16 mouse cellular contexts compared by ENCODE assay signal in the genomic region with DNA sequence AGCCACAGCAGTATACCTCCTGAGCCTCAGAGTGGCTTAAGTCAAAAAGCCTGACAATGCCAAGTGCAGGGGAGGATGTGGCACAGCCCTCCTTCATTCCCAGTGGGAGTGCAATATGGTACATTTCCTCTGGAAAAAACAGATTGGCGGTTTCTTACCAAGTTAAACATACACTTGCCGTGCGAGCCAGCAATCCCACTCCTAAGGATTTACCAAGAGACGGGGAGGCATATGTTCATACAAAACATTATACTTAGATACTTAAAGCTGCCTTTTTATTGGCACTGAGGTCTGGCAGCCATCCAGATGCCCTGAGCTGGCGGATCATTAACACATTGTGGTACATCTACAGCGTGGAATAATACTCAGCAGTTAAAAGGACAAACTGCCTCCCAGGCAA. TPM values are rescaled to one million over a fixed set of nuclear protein-coding genes. Genes with fewer than 3 reads are reported as not detected.
DNase-seq lines count a peak whose midpoint lies in the region; ATAC-seq lines count a peak whose summit lies in the region.
"Had no signal": no experiment of that assay in that cellular context is flagged by ENCODE, and none has a peak within 500 bp of the region (broad histone marks: within the 10 kb centered on the region; RNA-seq: fewer than 3 reads in every experiment).

No protein-coding gene starts in this region.

- DNase-seq in left cerebral cortex, adult 11 months (ENCODE audit: low spot score), result peak; percentile 19
- no peak for DNase-seq in left cerebral cortex, postnatal 4 days
- peak; percentile 60 for DNase-seq in layer of hippocampus, adult 9-11 months
- DNase-seq in right cerebral cortex, adult 18-20 months, result peak; percentile 70
- no peak for DNase-seq in thymus, postnatal 4 days
- no peak for DNase-seq in thymus, postnatal 14 days
- DNase-seq: cerebellum, adult 9-10 months; heart, adult 2 months; heart, postnatal 10 days; kidney, adult 2 months; liver, postnatal 0 days; midbrain, embryonic 14.5 days; spleen, adult 18-20 months had no signal

- intact Hi-C loops in left cerebral cortex, postnatal 4 days (cut with DNase I), result no loop called here

- no peak for ATAC-seq in CD4-positive, CD25-positive, alpha-beta regulatory T cell, adult 4 months
- ATAC-seq: activated CD4-positive, CD25-positive, alpha-beta regulatory T cell, adult 4 months; forebrain, embryonic 15.5 days; liver, postnatal 0 days had no signal

RNA-seq across cellular contexts. Expression of a gene that starts 5.1 kb away (rescaled TPM):
- total RNA-seq in left cerebral cortex, postnatal 4 days (2021), result 10 to 100 TPM; 67.6 to 70.6 TPM
- 10 to 100 TPM; 11.8 to 13.7 TPM for polyA plus RNA-seq in CD4-positive, CD25-positive, alpha-beta regulatory T cell, adult 4 months (2017; shearing (Covaris generic))

Comparison
In these comparisons a context has a peak if more than half of its experiments do, and no peak if none do; other contexts are left out.
1. DNase-seq: peak in left cerebral cortex, adult 11 months (single experiment), layer of hippocampus, adult 9-11 months (single experiment) and right cerebral cortex, adult 18-20 months (single experiment); none in left cerebral cortex, postnatal 4 days (single experiment), thymus, postnatal 4 days (single experiment) and thymus, postnatal 14 days (single experiment).